Mouse (Mus musculus) MEL (cell line): ENCODE data around the gene Vcp. TPM values are rescaled to one million over a fixed set of nuclear protein-coding genes. Genes with fewer than 3 reads are reported as not detected.
"Not testable (repeated sequence)": the region's sequence is repeated elsewhere in the genome, so short reads cannot be mapped to it uniquely, and the experiment has no call there.

Experiments
- DNase-seq: peaks from one replicate; pipeline ENCODE4 v3.0.0; 2011; ENCODE audit warnings: low read depth, low spot score
- H3K27ac ChIP-seq: 2 replicates; pipeline ENCODE4 v1.5.1; 2012; ENCODE audit warnings: low read depth, mild to moderate bottlenecking, control low read depth, low read length, moderate library complexity; ENCODE audit not compliant: control insufficient read depth
- H3K27me3 ChIP-seq, 2 experiments: fragments of 150-350 bp in 1 of 2; sonication (generic) in 1 of 2; 2 replicates each; pipeline ENCODE4 v1.6.1; 2012; ENCODE audit warnings: low read length in 2 of 2, mild to moderate bottlenecking in 2 of 2, improper control_type of control experiment in 1 of 2, moderate library complexity in 1 of 2; ENCODE audit not compliant: insufficient read depth in 2 of 2, control insufficient read depth in 1 of 2
- H3K36me3 ChIP-seq, 2 experiments: 2 replicates each; pipeline ENCODE4 v1.6.1; 2012 to 2014; ENCODE audit warnings: low read length in 2 of 2, improper control_type of control experiment in 1 of 2, inconsistent platforms in 1 of 2, mild to moderate bottlenecking in 1 of 2; ENCODE audit not compliant: insufficient read depth in 2 of 2, control insufficient read depth in 1 of 2
- H3K4me1 ChIP-seq, 2 experiments: fragments of 150-350 bp in 1 of 2; sonication (generic) in 1 of 2; 2 replicates each; pipeline ENCODE4 v1.6.1; 2012; ENCODE audit warnings: low read length in 2 of 2, improper control_type of control experiment in 1 of 2, mild to moderate bottlenecking in 1 of 2; ENCODE audit not compliant: insufficient read depth in 2 of 2, control insufficient read depth in 1 of 2
- H3K4me3 ChIP-seq, 2 experiments: fragments of 150-350 bp in 1 of 2; sonication (generic) in 1 of 2; 2 replicates each; pipeline ENCODE4 v1.5.1; 2012; ENCODE audit warnings: low read depth in 2 of 2, low read length in 2 of 2, mild to moderate bottlenecking in 2 of 2, moderate library complexity in 2 of 2, control low read depth in 1 of 2, improper control_type of control experiment in 1 of 2; ENCODE audit not compliant: control insufficient read depth in 1 of 2, insufficient read depth in 1 of 2
- H3K79me2 ChIP-seq: 2 replicates; pipeline ENCODE4 v1.6.1; 2012; ENCODE audit warnings: mild to moderate bottlenecking, low read length, moderate library complexity; ENCODE audit not compliant: control insufficient read depth, poor library complexity, insufficient read depth
- H3K9ac ChIP-seq: 2 replicates; pipeline ENCODE4 v1.6.1; 2012; ENCODE audit warnings: low read depth, mild to moderate bottlenecking, control low read depth, low read length, moderate library complexity; ENCODE audit not compliant: control insufficient read depth, poor library complexity, severe bottlenecking
- H3K9me3 ChIP-seq: fragments of 150-350 bp; sonication (generic); replicated peaks from 2 replicates; pipeline ENCODE4 v1.6.1; 2012; ENCODE audit warnings: mild to moderate bottlenecking, low read length, improper control_type of control experiment, moderate library complexity; ENCODE audit not compliant: insufficient read depth
- CTCF ChIP-seq, 3 experiments: IDR thresholded peaks in 2 of 3; conservative IDR thresholded peaks in 1 of 3; 2 replicates each; pipeline ENCODE4 v1.5.1; 2011 to 2012; ENCODE audit warnings: low read length in 3 of 3, low read depth in 2 of 3, mild to moderate bottlenecking in 2 of 3, improper control_type of control experiment in 1 of 3, inconsistent platforms in 1 of 3, mixed read lengths in 1 of 3, moderate library complexity in 1 of 3; ENCODE audit not compliant: control insufficient read depth in 1 of 3, insufficient read depth in 1 of 3, poor library complexity in 1 of 3, severe bottlenecking in 1 of 3
- GABPA ChIP-seq: IDR thresholded peaks from 2 replicates; pipeline ENCODE4 v1.6.1; 2012; ENCODE audit warnings: low read depth, mild to moderate bottlenecking, inconsistent platforms, low read length, improper control_type of control experiment, moderate library complexity
- HCFC1 ChIP-seq: IDR thresholded peaks from 2 replicates; pipeline ENCODE4 v1.6.1; 2012; ENCODE audit warnings: low read depth, mild to moderate bottlenecking, inconsistent platforms, low read length, improper control_type of control experiment, moderate library complexity
- RCOR1 ChIP-seq: IDR thresholded peaks from 2 replicates; pipeline ENCODE4 v1.6.1; 2012; ENCODE audit warnings: low read depth, mild to moderate bottlenecking, inconsistent platforms, low read length, improper control_type of control experiment
- ZNF384 ChIP-seq: IDR thresholded peaks from 2 replicates; pipeline ENCODE4 v1.6.1; 2012; ENCODE audit warnings: low read depth, mild to moderate bottlenecking, inconsistent platforms, low read length, improper control_type of control experiment
- polyA plus RNA-seq, 2 experiments: library from polyadenylated mRNA; stranded (reverse) in 1 of 2; unstranded in 1 of 2; fragments of >175 nt in 1 of 2; fragments of >200 nt in 1 of 2; gene quantifications; 2 replicates each; pipeline versions ENCODE4 v1.2.1 to v1.2.4; 2012; ENCODE audit warnings: low replicate concordance in 2 of 2, low read depth in 1 of 2; ENCODE audit not compliant: insufficient read length in 2 of 2, insufficient read depth in 1 of 2, missing spikeins in 1 of 2
- total RNA-seq: library from RNA; depleted of rRNA; stranded (reverse); fragments of 300-350 nt; gene quantifications from 2 replicates; pipeline ENCODE4 v1.2.3, GENCODE M21; 2012

The Vcp gene
- total and polyA plus RNA-seq, 3 experiments: 264 to 792 (median 420) TPM

- TF ChIP-seq HCFC1 (peak; percentile 61), GABPA (no peak), RCOR1 (no peak)
Measured at GRCm38 (mm10) chr4:42999451-43000140, 711 bp downstream of the Vcp start (continued).

GRCm38 (mm10) chr4:42998022-42998421 is 2.3 kb downstream of the Vcp start:
- Histone ChIP-seq H3K4me3 (peak overlapping the region; percentile 46 to 68), H3K9ac (peak overlapping the region; percentile 83), H3K79me2 (peaks cover 38% of the 10 kb centered on the region), H3K9me3 (no peaks in the 10 kb centered on the region), H3K36me3 (peaks cover 26 to 28% of the 10 kb centered on the region in 2 experiments), H3K27ac (no peak overlapping the region), H3K27me3 (no peaks in the 10 kb centered on the region), H3K4me1 (peaks cover 3 to 13% of the 10 kb centered on the region in 2 experiments; a peak in 3 of 4 replicates)
- no peak for DNase-seq
- TF ChIP-seq RCOR1: no peak
- TF ChIP-seq CTCF (IDR thresholded peaks at IDR 0.05 in 2 of 3, conservative IDR thresholded peaks at IDR 0.05 in 1 of 3; ENCODE audit: control insufficient read depth in 1 of 3, insufficient read depth in 1 of 3, low read depth in 2 of 3, low read length in 3 of 3, poor library complexity in 1 of 3, severe bottlenecking in 1 of 3): no peak

- no peak overlapping the region for H3K27ac ChIP-seq
- H3K79me2 ChIP-seq: peaks cover 4% of the 10 kb centered on the region; the same call in 1 of the 2 replicates
- peaks cover 8 to 56% of the 10 kb centered on the region in 2 experiments for H3K36me3 ChIP-seq
- H3K4me1 ChIP-seq: no peaks in the 10 kb centered on the region
- no peaks in the 10 kb centered on the region for H3K9me3 ChIP-seq
- DNase-seq: peak; percentile 52
- no peak overlapping the region for H3K4me3 ChIP-seq
- H3K27me3 ChIP-seq: no peaks in the 10 kb centered on the region
- no peak overlapping the region for H3K9ac ChIP-seq
- TF ChIP-seq HCFC1 (no peak), CTCF (IDR thresholded peaks at IDR 0.05 in 2 of 3, conservative IDR thresholded peaks at IDR 0.05 in 1 of 3; ENCODE audit: control insufficient read depth in 1 of 3, insufficient read depth in 1 of 3, low read depth in 2 of 3, low read length in 3 of 3, poor library complexity in 1 of 3, severe bottlenecking in 1 of 3) (peak in 2 of 3 experiments; percentile 31 to 34; a peak in 3 of 6 replicates), ZNF384 (peak; percentile 12; the same call in 1 of the 2 replicates)
- TF ChIP-seq, all 39 proteins: peak for 2
Measured at GRCm38 (mm10) chr4:42988296-42988695, 12.0 kb downstream of the Vcp start.

DNA sequence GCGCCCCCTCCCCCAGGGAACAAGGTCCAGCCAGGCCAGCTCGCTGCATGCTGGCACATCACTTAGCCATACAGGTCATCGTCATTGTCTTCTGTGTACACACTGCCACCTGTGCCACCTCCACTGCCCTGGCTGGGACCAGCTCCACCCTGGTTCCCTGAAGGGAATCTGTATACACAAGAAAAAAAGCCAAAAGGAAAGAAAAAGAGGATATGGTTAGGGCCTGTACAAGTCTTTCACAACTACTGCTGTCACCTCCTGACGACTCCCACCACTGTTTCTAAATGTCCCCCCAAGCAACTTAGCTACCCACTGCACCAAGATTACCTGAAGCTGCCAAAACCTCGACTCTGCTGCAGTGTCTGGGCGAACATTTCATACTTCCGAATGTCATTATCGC is 19.8 kb downstream of the Vcp start:
- not testable (repeated sequence) for H3K4me1 ChIP-seq, H3K9ac ChIP-seq, H3K27me3 ChIP-seq, DNase-seq, H3K9me3 ChIP-seq, H3K79me2 ChIP-seq, H3K27ac ChIP-seq, H3K4me3 ChIP-seq
- H3K36me3 ChIP-seq: peaks cover 2 to 16% of the 10 kb centered on the region in 2 experiments
